Mouse (Mus musculus) megakaryocyte, embryonic 14.5 days (primary cell): Measurements from ENCODE around the gene Col18a1. TPM values are rescaled to one million over a fixed set of nuclear protein-coding genes. Genes with fewer than 3 reads are reported as not detected.

Experiments used
- H3K27me3 ChIP-seq: replicated peaks from 2 replicates; pipeline ENCODE3; 2012; ENCODE audit warnings: inconsistent platforms
- H3K36me3 ChIP-seq: replicated peaks from 2 replicates; pipeline ENCODE3; 2012; ENCODE audit warnings: low read length, inconsistent platforms, mixed read lengths
- H3K4me1 ChIP-seq: 2 replicates; pipeline ENCODE4 v1.6.1; 2012; ENCODE audit warnings: inconsistent platforms
- H3K4me3 ChIP-seq: replicated peaks from 2 replicates; pipeline ENCODE3; 2012; ENCODE audit warnings: moderate library complexity, mild to moderate bottlenecking, inconsistent platforms
- H3K9me3 ChIP-seq: 2 replicates; pipeline ENCODE4 v1.6.1; 2012; ENCODE audit warnings: inconsistent platforms
- FLI1 ChIP-seq: IDR thresholded peaks from 2 replicates; pipeline ENCODE4 v1.6.1; 2012; ENCODE audit warnings: low read length, inconsistent platforms, mixed read lengths
- GATA1 ChIP-seq: IDR thresholded peaks from 3 replicates; pipeline ENCODE4 v1.6.1; 2012; ENCODE audit warnings: mixed read lengths, low read length, inconsistent platforms, borderline replicate concordance
- polyA plus RNA-seq: library from polyadenylated mRNA; stranded (reverse); fragments of >175 nt; gene quantifications from 2 replicates; pipeline ENCODE4 v1.2.3, GENCODE M21; 2012; ENCODE audit warnings: low replicate concordance; ENCODE audit not compliant: insufficient read depth

The Col18a1 gene
- 946 and 2,951 TPM in 2 replicates for polyA plus RNA-seq

DNA sequence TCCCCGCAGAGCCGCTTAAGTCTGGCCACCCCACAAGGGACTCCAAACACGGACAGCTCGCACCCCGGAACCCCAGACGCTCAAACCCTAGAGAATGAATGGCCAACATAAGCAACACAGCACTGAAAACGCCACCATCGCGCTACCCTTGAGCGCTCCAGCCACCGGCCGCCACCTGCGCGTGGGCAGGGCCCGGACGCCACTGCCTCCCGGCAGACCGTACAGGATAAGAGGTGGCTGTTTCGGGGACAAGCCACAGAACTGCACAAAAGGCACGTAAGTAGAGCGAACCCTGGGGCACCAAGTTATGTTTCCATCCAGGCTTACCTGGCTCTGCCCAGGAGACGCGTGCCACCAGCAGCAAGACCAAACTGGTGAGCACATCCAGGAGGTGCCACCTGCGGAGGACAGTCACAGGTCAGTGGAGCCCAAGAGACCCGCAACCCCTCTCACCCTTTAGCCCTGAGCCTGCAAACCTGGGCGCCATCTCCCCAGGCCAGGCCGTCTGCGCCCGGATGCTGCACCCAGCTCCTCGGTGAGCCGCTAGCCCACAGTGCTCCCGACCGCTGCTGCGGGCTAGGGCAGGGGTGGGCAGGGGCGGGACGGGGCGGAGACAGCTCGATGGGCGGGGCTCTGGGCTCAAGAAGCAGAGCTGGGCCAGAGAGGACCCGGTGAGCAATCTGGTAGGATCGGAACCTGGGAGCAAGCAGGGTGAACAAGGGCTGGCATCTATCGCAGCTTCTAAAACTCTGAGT is at the start of gene Col18a1:
Gene Col18a1, minus strand, starts transcription at position 586 of the 755 bp plus-strand sequence.
- Histone ChIP-seq H3K9me3 (no peaks in the 10 kb centered on the region), H3K27me3 (no peaks in the 10 kb centered on the region), H3K4me1 (peaks cover 92% of the 10 kb centered on the region), H3K4me3 (peak within 1 kb of the TSS; percentile 99), H3K36me3 (peaks cover 39% of the 10 kb centered on the region)
- TF ChIP-seq FLI1, result no peak
- TF ChIP-seq GATA1, result no peak

DNA sequence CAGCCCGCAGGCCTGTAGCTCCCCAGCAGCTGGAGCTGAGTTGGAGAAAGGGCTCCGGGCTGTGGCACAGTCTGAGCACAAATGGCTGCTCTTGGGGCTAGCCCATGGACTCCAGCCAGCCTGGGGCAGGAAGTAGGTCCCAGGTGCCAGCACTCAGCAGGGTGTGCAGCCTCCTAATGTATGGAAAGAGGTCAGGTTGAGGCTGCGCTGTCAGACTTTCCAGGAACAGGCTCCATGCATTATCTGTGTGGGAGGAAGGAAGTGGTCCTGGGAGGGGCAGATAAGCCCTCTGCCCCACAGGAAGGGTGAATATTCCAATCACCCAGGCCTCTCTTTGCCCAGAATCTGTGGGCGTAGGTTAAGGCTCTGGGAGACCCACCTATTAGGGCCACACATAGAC is 49.3 kb upstream of the Col18a1 start:
- peak overlapping the region; percentile 79 for H3K4me3 ChIP-seq
- no peaks in the 10 kb centered on the region for H3K27me3 ChIP-seq
- TF ChIP-seq FLI1, result peak; percentile 68; the same call in 1 of the 2 replicates
- peak; percentile 88 for TF ChIP-seq GATA1

DNA sequence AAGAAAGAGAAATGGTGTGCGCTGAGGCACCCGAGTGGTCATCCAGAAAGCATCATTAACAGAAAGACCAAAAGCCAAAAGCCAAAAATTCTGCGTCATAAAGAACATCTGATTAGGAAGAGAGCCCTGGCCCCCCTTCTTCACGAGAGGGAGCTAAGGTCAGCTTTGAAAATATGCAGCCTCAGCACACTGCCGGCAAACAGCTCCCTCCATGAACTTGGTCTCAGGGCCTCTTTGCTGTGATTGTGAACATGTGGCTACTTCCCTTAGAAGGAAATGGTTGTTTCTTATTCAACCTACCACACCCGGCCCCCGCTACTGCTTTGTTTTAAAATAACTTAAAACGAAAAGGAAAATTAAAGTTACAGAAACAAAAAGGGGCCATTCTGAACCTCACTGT is 48.2 kb upstream of the Col18a1 start:
- H3K4me1 ChIP-seq, result peaks cover 100% of the 10 kb centered on the region
- no peak overlapping the region for H3K4me3 ChIP-seq
- H3K27me3 ChIP-seq, result no peaks in the 10 kb centered on the region
- peaks cover 33% of the 10 kb centered on the region for H3K36me3 ChIP-seq
- TF ChIP-seq GATA1 (no peak), FLI1 (no peak)
- no peaks in the 10 kb centered on the region for H3K9me3 ChIP-seq

More for the DNA sequence above, 49.3 kb upstream of the Col18a1 start:
- no peaks in the 10 kb centered on the region for H3K9me3 ChIP-seq
- H3K4me1 ChIP-seq, result peaks cover 100% of the 10 kb centered on the region
- H3K36me3 ChIP-seq, result peaks cover 39% of the 10 kb centered on the region

DNA sequence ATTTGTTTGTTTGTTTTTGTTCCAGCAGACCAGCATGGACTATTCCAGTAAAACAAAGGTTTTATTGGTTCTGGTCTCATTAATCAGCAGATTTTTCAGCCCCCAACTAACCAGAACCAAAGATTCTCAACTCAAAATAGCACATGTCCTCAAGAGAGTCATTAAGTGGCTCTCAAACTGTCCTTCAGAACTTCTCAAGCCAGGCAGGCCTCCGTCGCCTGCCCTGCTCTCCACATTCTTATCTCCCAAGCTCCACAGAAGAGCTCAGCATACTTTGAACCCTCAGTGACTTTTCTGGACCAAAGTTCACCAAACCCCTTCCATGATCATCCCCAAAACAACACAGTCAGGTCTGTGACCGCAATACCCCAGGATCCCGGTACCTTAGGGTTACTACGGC is 47.1 kb upstream of the Col18a1 start:
- Histone ChIP-seq H3K4me3 (no peak overlapping the region), H3K36me3 (peaks cover 34% of the 10 kb centered on the region), H3K27me3 (no peaks in the 10 kb centered on the region), H3K4me1 (peaks cover 100% of the 10 kb centered on the region), H3K9me3 (no peaks in the 10 kb centered on the region)
- TF ChIP-seq GATA1 (no peak), FLI1 (no peak)

DNA sequence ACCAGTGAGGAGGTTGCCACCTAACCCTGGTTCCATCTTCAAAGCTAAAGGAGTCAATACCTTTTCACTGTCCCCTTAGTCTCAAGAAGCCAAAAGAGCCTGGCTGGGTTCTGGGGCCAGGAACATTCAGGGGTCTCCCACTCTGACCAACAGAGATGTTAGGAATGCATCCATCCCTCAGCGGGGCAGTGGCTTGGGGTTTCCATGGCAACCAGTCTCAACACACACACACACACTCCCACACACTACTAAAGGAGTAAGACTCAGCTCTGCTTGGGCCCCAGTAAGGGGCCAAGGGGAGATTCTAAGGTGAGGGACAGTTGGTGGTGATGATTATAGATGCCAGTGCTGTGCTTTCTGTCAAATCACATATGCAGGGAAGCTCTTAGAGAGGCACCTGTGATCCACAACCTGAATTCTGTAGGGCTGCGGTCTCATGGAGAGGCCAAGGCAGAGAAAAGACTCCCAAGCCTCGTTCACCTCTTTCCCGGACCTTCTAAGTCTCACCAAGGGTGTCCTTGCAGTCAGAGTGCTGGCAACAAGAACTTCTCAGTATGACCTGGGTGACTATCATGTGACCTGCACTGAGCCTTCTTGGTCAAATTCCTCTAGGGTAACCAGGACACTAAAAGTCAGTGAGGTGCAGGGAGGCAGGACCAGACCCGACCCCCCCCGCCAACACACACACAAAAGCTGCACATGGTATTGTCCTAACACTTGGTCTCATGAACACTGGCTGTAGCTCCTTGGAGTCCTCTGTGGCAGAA is 46.2 kb upstream of the Col18a1 start:
- Histone ChIP-seq H3K4me1 (peaks cover 97% of the 10 kb centered on the region), H3K27me3 (no peaks in the 10 kb centered on the region)

DNA sequence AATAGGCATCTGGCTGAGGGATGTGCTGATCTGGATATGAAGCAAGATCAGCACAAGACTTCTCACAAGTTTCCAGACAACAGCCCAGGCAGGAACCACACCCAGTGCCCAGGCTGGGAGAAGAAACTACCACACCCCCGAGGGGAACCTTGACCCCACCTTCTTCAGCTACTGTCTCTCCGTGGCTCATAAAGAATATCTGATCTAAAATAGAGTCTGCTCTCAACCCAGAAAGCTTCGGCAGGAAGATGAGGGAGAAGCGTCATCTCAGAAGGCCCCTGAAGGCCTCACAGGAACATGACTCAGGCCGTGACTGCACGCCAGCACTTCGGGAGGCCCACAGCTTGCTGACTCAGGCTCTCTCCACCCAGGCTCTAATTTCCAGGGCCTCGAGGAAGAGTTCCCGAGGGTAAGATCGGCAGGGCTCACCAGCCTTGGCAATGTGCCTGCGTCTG is 44.8 kb upstream of the Col18a1 start:
- Histone ChIP-seq H3K4me1 (peaks cover 97% of the 10 kb centered on the region), H3K4me3 (peak overlapping the region; percentile 87), H3K27me3 (no peaks in the 10 kb centered on the region)

More for the DNA sequence above, 46.2 kb upstream of the Col18a1 start:
- H3K4me3 ChIP-seq, result peak overlapping the region; percentile 87
- H3K36me3 ChIP-seq, result peaks cover 30% of the 10 kb centered on the region
- H3K9me3 ChIP-seq, result no peaks in the 10 kb centered on the region
- TF ChIP-seq FLI1 (no peak), GATA1 (no peak)

DNA sequence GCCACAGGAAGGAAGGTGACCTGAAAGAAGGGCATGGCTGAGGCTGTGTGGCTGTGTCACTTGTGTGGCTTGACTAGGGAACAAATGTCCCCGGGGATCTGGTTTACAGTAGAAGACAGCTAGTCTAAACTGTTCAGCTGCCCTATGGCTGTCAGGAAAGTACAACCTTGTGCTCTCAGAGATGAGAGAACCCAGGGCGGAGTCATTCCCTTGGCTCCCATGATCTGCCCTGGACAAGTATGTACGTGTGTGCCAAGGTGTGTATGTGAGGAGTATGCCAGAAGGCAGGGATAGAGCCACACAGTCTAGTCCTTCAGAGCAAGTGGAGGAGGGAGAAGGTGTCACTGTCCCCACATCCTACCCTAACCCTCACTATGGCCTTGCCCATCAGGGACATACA is 44.3 kb upstream of the Col18a1 start:
- Histone ChIP-seq H3K27me3 (no peaks in the 10 kb centered on the region), H3K36me3 (peaks cover 26% of the 10 kb centered on the region), H3K9me3 (no peaks in the 10 kb centered on the region), H3K4me3 (peak overlapping the region; percentile 87), H3K4me1 (peaks cover 97% of the 10 kb centered on the region)
- no peak for TF ChIP-seq FLI1
- TF ChIP-seq GATA1, result no peak

More for the DNA sequence above, 44.8 kb upstream of the Col18a1 start:
- TF ChIP-seq GATA1 (no peak), FLI1 (no peak)
- Histone ChIP-seq H3K36me3 (peaks cover 26% of the 10 kb centered on the region), H3K9me3 (no peaks in the 10 kb centered on the region)

DNA sequence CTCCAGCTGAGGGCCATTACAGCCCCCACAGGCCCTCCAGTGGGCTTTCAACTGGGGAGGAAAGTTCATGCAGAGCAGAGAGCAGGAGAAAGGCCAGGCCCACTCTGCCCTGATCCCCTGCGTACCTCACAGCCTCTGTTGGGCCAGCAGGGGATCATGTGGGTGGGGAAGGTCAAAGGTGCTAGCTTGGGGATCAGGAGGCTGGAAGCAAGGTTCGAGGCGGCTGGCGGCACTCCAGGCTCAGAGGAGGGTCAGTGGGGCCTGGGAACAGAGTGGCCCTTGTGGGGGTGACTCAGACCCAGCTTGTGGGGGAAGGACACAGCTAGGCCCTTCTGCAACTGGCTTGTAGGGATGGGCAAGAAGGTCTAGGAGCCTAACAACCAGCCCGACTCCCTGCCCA is 42.9 kb upstream of the Col18a1 start:
- Histone ChIP-seq H3K36me3 (peaks cover 26% of the 10 kb centered on the region), H3K9me3 (no peaks in the 10 kb centered on the region), H3K4me1 (peaks cover 97% of the 10 kb centered on the region), H3K27me3 (no peaks in the 10 kb centered on the region), H3K4me3 (no peak overlapping the region)
- no peak for TF ChIP-seq GATA1
- no peak for TF ChIP-seq FLI1

DNA sequence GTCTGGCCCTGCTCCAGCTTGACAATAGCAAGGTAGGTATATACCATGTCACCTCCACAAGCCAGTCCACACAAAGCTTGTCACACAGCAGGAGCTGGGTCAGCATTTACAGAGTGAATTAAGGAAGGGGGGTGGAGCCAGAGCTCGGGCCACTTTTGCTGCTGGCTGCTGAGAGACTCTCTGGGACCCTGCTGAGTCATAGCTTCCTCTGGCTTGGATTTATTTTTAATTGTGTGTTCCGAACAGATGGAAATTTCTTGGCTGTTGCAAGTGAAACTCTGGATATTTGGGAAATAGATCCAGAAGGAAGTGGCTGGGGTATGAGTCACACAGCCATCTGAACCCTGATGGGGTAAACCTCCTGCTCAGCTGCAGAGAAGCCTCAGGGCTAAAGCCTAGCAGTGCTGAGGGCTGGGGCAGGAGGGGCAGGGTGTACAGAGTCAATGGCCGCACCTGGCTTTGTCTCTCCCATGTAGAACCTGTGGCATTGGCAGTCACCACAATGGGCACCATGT is 40.3 kb upstream of the Col18a1 start:
- Histone ChIP-seq H3K4me1 (peaks cover 97% of the 10 kb centered on the region), H3K27me3 (no peaks in the 10 kb centered on the region), H3K9me3 (no peaks in the 10 kb centered on the region), H3K4me3 (peak overlapping the region; percentile 82), H3K36me3 (peaks cover 8% of the 10 kb centered on the region)
- TF ChIP-seq FLI1 (no peak), GATA1 (no peak)

DNA sequence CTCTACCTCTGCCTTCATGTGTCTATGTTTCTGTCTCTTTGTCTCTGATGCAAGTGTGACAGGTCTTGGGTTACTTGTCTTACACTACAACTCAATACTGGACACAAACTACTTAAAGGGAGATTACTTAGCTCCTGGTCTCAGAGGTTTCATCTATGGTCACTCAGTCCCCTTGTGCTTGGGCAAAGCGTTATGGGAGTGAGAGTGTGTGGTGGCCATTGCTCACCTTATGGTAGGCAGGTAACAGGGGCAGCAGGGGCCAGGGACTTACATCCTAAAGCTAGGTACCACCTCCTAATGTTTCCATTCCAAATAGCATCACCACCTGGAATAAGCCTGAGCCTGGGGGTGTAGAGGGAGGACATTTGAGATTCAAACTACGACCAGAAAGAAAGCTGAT is 39.8 kb upstream of the Col18a1 start:
- no peaks in the 10 kb centered on the region for H3K9me3 ChIP-seq
- H3K4me3 ChIP-seq, result peak overlapping the region; percentile 40
- H3K27me3 ChIP-seq, result no peaks in the 10 kb centered on the region
- peaks cover 8% of the 10 kb centered on the region for H3K36me3 ChIP-seq
- H3K4me1 ChIP-seq, result peaks cover 97% of the 10 kb centered on the region
- TF ChIP-seq GATA1, result no peak
- no peak for TF ChIP-seq FLI1
